Mouse (Mus musculus) embryo, embryonic 9.5 days (tissue): ENCODE data around the gene Olfr742.

Source experiments
- DNase-seq: peaks from one replicate; pipeline ENCODE4 v3.0.0-alpha.2; 2017; ENCODE audit errors: extremely low spot score

The Olfr742 gene

DNA sequence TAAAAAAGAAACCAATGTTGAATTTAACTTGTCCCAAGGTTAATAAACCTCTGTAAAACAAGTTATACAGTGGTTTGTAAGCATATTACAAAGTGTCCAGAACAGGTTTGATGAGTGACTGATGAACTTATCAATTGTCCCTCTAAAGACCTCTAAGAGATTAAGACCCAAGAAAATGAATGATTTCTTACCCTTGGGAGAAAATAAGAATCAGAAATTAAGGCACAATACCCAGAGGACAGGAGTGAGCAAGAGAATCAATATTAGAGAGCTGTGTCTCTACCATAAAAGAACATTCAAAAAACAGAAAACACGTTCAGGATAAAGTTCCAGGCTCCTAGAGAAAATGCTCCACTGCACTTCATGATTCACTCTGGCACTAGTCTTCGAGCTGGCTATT is at the start of gene Olfr742:
Olfr742 (plus strand) TSS at position 301 of the 400 bp plus-strand sequence.
- DNase-seq: no peak

GRCm38 (mm10) chr14:50472438-50472837 is 31.0 kb upstream of the Olfr742 start, which contains the start of gene Olfr741:
Gene Olfr741, plus strand, starts transcription at chr14:50472738.
- no peak for DNase-seq

DNA sequence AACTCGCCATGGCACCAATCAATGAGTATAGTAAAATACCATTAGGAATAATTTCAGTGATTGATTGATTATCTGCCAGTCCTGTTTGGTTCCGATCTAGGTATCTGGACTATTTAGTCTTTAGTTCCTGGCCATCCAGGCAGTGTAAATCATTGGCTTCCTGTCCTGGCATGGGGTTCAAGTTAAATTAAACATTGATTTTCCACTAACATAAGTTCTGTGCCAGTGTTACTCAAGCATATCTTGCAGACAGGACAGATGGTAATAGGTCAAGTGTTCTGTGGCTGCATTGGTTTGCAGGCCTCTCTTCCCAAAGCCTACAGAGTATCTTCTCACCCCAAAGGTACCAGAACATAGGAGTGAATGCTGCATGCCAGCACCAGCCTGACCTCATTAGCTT is 25.0 kb upstream of the Olfr742 start:
- DNase-seq: no peak

- no peak for DNase-seq
Measured at GRCm38 (mm10) chr14:50521539-50521938, 18.1 kb downstream of the Olfr742 start, which contains the start of gene Olfr743. Gene Olfr743, plus strand, starts transcription at chr14:50521839.

DNA sequence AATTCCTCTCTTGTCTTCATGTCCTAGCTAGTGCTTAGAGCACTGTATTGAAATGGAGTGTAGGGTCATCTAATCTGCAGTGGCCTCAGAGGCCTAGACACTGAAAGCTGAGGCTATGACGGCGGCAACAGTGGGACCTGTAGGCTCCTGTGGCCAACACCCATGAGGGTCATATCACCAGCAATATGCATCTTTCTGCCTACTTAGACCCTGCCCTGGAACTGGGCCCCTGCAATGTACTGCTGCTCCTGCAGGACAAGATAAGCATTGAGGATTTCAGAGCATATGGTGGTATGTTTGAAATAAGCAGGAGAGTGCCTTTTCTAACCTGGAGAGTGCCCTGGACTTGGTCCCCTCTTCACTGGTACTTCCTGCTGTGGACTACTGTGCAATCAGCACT is 49.3 kb downstream of the Olfr742 start:
- no peak for DNase-seq
